Mouse (Mus musculus) myocyte (in vitro differentiated cells): ENCODE data around the gene Rapgef3.

ENCODE experiments used
- E2F4 ChIP-seq: IDR thresholded peaks from one replicate; pipeline ENCODE4 v1.6.1; 2011; ENCODE audit warnings: mild to moderate bottlenecking, control low read depth, moderate library complexity; ENCODE audit not compliant: insufficient read depth
- MAX ChIP-seq: IDR thresholded peaks from one replicate; pipeline ENCODE4 v1.6.1; 2011; ENCODE audit warnings: low read depth, mild to moderate bottlenecking, control low read depth
- MYOD1 ChIP-seq, 3 experiments: IDR thresholded peaks; one replicate each; pipeline ENCODE4 v1.6.1; 2011; ENCODE audit warnings: control low read depth in 2 of 3, low read depth in 2 of 3, mild to moderate bottlenecking in 2 of 3, moderate library complexity in 1 of 3; ENCODE audit not compliant: insufficient read length in 2 of 3, control insufficient read depth in 1 of 3
- POLR2A ChIP-seq: IDR thresholded peaks from one replicate; pipeline ENCODE4 v1.6.1; 2011; ENCODE audit warnings: low read depth, mild to moderate bottlenecking, control low read depth, moderate library complexity; ENCODE audit not compliant: insufficient read length
- POLR2AphosphoS2 ChIP-seq: IDR thresholded peaks from one replicate; pipeline ENCODE4 v1.6.1; 2011; ENCODE audit warnings: low read depth, control low read depth; ENCODE audit not compliant: insufficient read length
- REST ChIP-seq: IDR thresholded peaks from one replicate; pipeline ENCODE4 v1.6.1; 2011; ENCODE audit warnings: mild to moderate bottlenecking, control low read depth, moderate library complexity; ENCODE audit not compliant: insufficient read depth, insufficient read length
- TCF12 ChIP-seq: IDR thresholded peaks from one replicate; pipeline ENCODE4 v1.6.1; 2011; ENCODE audit warnings: mild to moderate bottlenecking, control low read depth; ENCODE audit not compliant: poor library complexity, insufficient read depth, severe bottlenecking
- TCF3 ChIP-seq: IDR thresholded peaks from one replicate; pipeline ENCODE4 v1.6.1; 2011; ENCODE audit warnings: low read depth, control low read depth; ENCODE audit not compliant: insufficient read length
- USF1 ChIP-seq: IDR thresholded peaks from one replicate; pipeline ENCODE4 v1.6.1; 2011; ENCODE audit warnings: low read depth, mild to moderate bottlenecking, control low read depth, moderate library complexity

DNA sequence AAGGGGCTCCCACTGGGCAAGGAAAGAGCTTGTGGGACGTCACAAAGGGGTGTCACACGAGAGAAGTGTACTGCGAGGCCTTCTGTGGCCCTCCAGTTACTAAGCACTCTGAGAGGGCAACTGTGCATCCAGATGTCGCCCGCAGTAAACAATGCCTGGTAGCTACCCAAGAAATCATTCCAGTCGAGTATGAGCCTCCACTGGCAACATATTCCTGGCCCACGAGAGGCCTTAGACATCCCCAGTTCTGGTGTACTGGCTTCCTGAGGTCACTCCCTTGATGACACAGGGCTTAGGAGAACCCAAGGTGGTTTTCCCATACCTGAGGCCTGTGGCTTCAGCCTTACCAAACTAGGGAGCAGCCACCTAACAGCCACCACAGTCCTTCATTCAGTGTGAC is 45.1 kb upstream of the Rapgef3 start:
- TF ChIP-seq POLR2A = no peak
- no peak for TF ChIP-seq MAX
- no peak for TF ChIP-seq POLR2AphosphoS2
- no peak for TF ChIP-seq MYOD1 (IDR thresholded peaks at IDR 0.05; ENCODE audit: control insufficient read depth in 1 of 3, insufficient read length in 2 of 3, low read depth in 2 of 3)
- no peak for TF ChIP-seq REST
- TF ChIP-seq E2F4 = no peak
- TF ChIP-seq TCF12 = no peak
- TF ChIP-seq TCF3 = no peak
- TF ChIP-seq USF1 = no peak
